Mouse (Mus musculus) spleen, postnatal 36 days (tissue): ENCODE data around the gene Tom1l1.
A peak's percentile ranks its signal among the peaks of the same experiment; 100 is the strongest.
"Not testable (repeated sequence)": the region's sequence is repeated elsewhere in the genome, so short reads cannot be mapped to it uniquely, and the experiment has no call there.

ENCODE experiments used
- DNase-seq, 2 experiments: peaks; one replicate each; pipeline ENCODE4 v3.0.0; 2022; ENCODE audit warnings: low spot score in 2 of 2, mixed read lengths in 1 of 2

Gene Tom1l1

GRCm38 (mm10) chr11:90687460-90688416 is at the start of gene Tom1l1:
Gene Tom1l1 (minus strand): TSS chr11:90688366.
- peak; percentile 52 to 63 for DNase-seq

DNA sequence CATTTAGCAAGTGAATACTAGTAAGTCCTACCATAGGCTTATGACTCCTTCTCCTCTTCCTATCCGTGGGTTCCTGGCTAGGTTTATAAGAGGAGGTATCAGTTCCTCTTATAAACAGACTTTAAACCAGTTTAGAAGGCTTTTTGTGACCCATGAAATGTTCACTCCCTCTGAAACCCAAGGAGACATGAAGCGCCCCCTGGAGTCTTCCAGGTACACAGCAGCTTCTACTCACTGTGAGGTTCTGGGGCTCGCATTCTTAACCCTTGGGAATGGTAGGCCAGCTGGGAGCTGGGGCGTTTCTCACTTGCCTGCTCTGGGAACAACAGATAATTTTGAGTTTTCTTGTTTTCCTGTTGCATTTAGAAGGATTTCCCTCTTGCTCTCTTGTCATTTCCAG is 45.4 kb upstream of the Tom1l1 start:
- no peak for DNase-seq

- peak; percentile 51 to 74 for DNase-seq
These were observed 39.4 kb upstream of the Tom1l1 start for GRCm38 (mm10) chr11:90727354-90728125.

- no peak for DNase-seq
These were observed 38.6 kb upstream of the Tom1l1 start for GRCm38 (mm10) chr11:90726730-90727129.

DNA sequence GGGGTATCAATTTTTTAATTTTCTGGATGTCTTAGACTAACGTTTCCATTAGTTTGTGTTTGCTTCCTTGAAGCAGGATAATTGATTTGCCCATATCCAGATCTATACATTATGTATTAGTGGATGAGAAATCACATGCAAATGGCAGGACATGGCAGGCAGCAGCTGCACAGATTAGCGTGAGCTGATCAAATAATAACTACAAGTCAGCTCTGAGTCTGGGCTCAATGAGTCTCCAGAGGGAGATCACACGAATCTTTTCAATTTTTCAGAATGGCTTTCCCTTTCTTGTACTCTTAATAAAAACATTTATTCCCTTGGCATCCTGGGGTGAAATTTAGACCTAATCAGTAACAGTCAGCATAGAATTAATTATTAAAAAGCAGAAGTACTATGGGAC is 34.1 kb upstream of the Tom1l1 start:
- DNase-seq: no peak

DNA sequence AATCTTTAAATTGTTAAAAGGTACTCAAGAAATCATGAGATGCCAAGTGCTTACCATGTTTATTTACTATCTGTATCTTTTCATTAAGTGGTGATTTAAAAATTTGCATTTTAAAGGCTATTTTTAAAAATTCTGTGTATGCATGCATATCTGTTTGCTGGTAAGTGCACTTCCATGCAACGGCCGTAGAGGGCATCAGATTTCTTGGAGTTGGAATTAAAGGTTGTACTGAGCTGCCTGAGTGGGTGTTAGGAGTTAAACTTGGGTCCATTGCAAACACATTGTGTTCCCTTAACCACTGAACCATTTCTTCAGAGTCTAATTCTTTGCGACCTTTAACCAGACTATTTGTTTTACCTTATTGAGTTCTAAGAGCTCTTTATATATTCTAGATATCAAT is 29.6 kb upstream of the Tom1l1 start:
- DNase-seq: no peak

- no peak for DNase-seq
These were observed 23.4 kb upstream of the Tom1l1 start for GRCm38 (mm10) chr11:90711596-90711995.

GRCm38 (mm10) chr11:90707134-90707533 is 19.0 kb upstream of the Tom1l1 start:
- DNase-seq: not testable (repeated sequence)

GRCm38 (mm10) chr11:90697480-90698240 is 9.5 kb upstream of the Tom1l1 start:
- DNase-seq: peak; percentile 33 to 59

GRCm38 (mm10) chr11:90695811-90696210 is 7.6 kb upstream of the Tom1l1 start:
- no peak for DNase-seq

GRCm38 (mm10) chr11:90694206-90694605 is 6.0 kb upstream of the Tom1l1 start:
- DNase-seq: no peak

DNA sequence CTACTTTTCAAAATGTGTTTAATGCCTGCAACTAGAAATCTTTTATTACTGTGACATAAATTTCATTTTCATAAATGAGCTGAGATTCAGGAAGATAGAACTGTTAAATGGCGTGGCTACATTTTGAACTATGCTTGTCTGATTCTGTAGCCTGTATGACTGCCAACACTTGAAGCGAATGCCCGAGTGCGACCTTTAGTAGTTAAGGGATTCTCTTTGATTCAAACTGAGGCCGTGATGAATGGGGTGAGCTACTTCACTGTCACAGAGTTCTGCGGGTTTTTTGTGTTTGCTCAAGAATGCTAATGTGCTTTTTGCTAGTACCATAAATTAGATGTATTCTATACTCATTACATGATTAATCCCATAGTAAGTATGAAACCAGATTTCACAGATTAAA is 2.2 kb upstream of the Tom1l1 start:
- no peak for DNase-seq

GRCm38 (mm10) chr11:90687040-90687439 is 1.1 kb downstream of the Tom1l1 start:
- DNase-seq: no peak

DNA sequence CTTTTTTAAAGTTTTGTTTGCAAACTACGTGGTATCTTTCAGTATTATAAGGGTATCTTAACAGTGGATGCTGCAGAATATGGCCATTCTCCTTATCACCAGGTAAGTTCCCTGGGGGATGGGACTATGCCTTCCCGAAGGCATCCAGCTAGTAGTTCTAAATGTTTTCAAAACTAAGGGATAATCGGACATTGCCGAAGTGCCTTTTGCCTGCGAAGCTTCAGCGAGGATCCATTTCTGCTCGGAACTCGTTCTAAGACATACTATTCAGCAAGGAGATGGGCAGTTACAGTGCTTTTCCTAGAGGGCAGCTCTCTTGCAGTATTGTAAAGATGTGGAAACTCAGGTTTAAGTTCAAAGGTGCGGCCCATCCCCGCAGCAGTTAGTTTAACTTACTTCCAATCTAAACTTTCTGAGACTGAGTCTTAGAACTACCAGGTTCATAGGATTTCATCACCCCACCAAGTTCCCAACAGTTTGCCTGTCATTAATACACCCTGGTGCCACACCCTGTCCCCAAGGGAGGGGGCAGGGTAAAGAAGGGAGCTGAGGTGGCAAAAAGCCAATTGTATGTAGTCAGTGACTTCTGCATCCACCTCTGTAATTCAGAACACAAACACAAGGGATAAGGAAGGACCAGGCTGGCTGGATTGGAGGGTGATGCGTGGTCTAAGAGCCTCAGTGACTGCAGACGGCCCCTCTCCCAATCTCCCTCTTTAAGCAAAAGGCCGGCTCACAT is 1.7 kb downstream of the Tom1l1 start:
- DNase-seq: peak; percentile 25 to 65

GRCm38 (mm10) chr11:90685196-90685595 is 3.0 kb downstream of the Tom1l1 start:
- no peak for DNase-seq

GRCm38 (mm10) chr11:90684765-90685164 is 3.4 kb downstream of the Tom1l1 start:
- no peak for DNase-seq

- DNase-seq: no peak
These were observed 7.0 kb downstream of the Tom1l1 start for GRCm38 (mm10) chr11:90681171-90681570.

GRCm38 (mm10) chr11:90678582-90678981 is 9.6 kb downstream of the Tom1l1 start:
- DNase-seq: no peak

DNA sequence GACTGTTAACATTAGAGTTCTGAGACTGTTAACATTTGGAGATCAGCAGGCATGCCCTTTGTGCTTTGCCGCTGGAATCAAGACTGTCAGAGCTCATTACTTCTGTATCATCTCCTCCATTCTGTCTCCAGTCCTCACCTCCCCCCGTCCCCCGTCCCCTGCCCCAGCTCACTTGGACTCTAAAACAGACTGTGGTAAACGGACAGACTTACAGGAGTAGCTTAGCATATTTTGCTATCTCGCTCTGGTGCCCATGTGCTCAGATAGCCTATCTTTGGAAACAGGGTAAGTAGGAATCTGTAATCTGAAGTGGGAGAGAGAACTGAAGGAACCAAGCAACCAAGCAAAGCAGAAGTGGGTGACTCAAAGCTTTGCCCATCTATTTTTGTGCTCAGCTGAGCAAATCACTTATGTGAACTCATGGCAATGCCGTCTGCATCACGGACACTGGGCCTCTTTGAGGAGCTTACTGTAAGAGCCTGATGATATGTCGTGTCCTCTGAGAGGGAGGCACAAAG is 10.3 kb downstream of the Tom1l1 start:
- DNase-seq: no peak

DNA sequence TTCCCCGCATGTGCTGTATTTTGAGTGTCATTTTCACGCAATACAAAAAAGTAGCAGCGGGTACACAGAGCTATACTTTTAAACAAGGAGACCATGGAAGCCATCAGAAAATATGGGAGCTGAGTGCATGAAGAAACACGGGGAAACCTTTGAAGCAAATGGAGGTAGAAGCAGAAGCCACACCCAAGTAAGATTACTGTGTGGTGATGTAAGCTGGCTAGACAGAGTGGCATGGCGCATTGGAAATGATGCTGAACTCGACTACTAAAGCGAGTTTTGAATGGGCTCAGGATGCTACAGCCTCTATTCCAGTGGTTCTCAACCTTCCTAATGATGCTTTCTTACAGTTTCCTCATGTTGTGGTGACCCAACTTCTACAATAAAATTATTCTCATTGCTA is 11.1 kb downstream of the Tom1l1 start:
- no peak for DNase-seq
